ENCODE assay signal across 7 mouse cellular contexts in genomic region chr5:35728957-35729460, GRCm38 (mm10). TPM values are rescaled to one million over a fixed set of nuclear protein-coding genes. Genes with fewer than 3 reads are reported as not detected.
DNase-seq lines count a peak whose midpoint lies in the region; ATAC-seq and TF ChIP-seq lines count a peak whose summit lies in the region.

No protein-coding gene starts in this region.

- H3K4me1 ChIP-seq in hindbrain, embryonic 14.5 days (replicated peaks; ENCODE audit: control insufficient read depth, insufficient read depth, low read length): no peaks in the 10 kb centered on the region
- H3K4me1 ChIP-seq in small intestine, adult 2 months (ENCODE audit: control insufficient read depth, insufficient read depth, insufficient read length, low read length): peaks cover 6% of the 10 kb centered on the region

- peak; percentile 40; the same call in 1 of the 2 replicates for ATAC-seq in hindbrain, embryonic 14.5 days (ENCODE audit: low FRiP score)

- peak overlapping the region; percentile 6; the same call in 1 of the 2 replicates for H3K4me2 ChIP-seq in hindbrain, embryonic 14.5 days (replicated peaks)

- DNase-seq in ZHBTc4 (ENCODE audit: low read depth, low spot score): peak; percentile 64
- DNase-seq in cerebellum, adult 11-12 months: peak; percentile 81
- peak; percentile 31 for DNase-seq in gastrocnemius, adult 18-20 months (ENCODE audit: low spot score)
- no peak for DNase-seq in hindbrain, embryonic 14.5 days (ENCODE audit: low spot score)
- peak; percentile 47 to 60 for DNase-seq in left cerebral cortex, adult 18-20 months (ENCODE audit: low spot score in 2 of 2)
- peak; percentile 87 for DNase-seq in lung, postnatal 25 days (ENCODE audit: low spot score)

- no peaks in the 10 kb centered on the region for H3K9me3 ChIP-seq in hindbrain, embryonic 14.5 days (ENCODE audit: control insufficient read depth, low read length)

- WGBS in hindbrain, embryonic 14.5 days: 62% methylated on average over 11 of the region's 11 CpGs
- WGBS in small intestine, adult 2 months: 15% methylated on average over 11 of the region's 11 CpGs

- no peak overlapping the region for H3K4me3 ChIP-seq in hindbrain, embryonic 14.5 days (replicated peaks; ENCODE audit: low read length)
- peak overlapping the region; percentile 41 for H3K4me3 ChIP-seq in small intestine, adult 2 months (ENCODE audit: low read depth, low read length)

- H3K36me3 ChIP-seq in hindbrain, embryonic 14.5 days (replicated peaks; ENCODE audit: control insufficient read depth, insufficient read depth): no peaks in the 10 kb centered on the region
- H3K36me3 ChIP-seq in small intestine, adult 2 months (ENCODE audit: control insufficient read depth, insufficient read depth, low read length): no peaks in the 10 kb centered on the region

- H3K27me3 ChIP-seq in hindbrain, embryonic 14.5 days (ENCODE audit: control insufficient read depth, insufficient read depth, low read length): no peaks in the 10 kb centered on the region
- no peaks in the 10 kb centered on the region for H3K27me3 ChIP-seq in small intestine, adult 2 months (ENCODE audit: control insufficient read depth, insufficient read depth, low read length)

- no peak for TF ChIP-seq CTCF in small intestine, adult 2 months (IDR thresholded peaks at IDR 0.05; ENCODE audit: extremely low read depth, insufficient read length, insufficient replicate concordance, low read depth, low read length)

- peak overlapping the region; percentile 22; the same call in 1 of the 2 replicates for H3K27ac ChIP-seq in hindbrain, embryonic 14.5 days
- H3K27ac ChIP-seq in small intestine, adult 2 months (ENCODE audit: insufficient read depth, low read depth, low read length): peak overlapping the region; percentile 72

- H3K9ac ChIP-seq in hindbrain, embryonic 14.5 days: no peak overlapping the region

- no peak; the same call in 1 of the 2 replicates for TF ChIP-seq POLR2A in small intestine, adult 2 months (IDR thresholded peaks at IDR 0.05; ENCODE audit: low read depth, low read length)

RNA-seq across cellular contexts. Expression of gene Sh3tc1, which starts 10.8 kb away (rescaled TPM):
- 1 to 10 TPM; 2.1 to 3.9 TPM for total RNA-seq in gastrocnemius, adult 18-20 months (2021)
- 2.5 and 3.0 TPM in 2 replicates for polyA plus RNA-seq in hindbrain, embryonic 14.5 days (2014; fragmentation: Nextera tagmentation; extraction: Ambion mirVana)
- 1 to 10 TPM; 2.4 to 2.6 TPM for total RNA-seq in left cerebral cortex, adult 18-20 months (2021)
- polyA plus RNA-seq in small intestine, adult 2 months (2012; rRNA removed): 5.5 and 7.7 TPM in 2 replicates

RNA-seq across cellular contexts. Expression of gene Ablim2, which starts 28.7 kb away (rescaled TPM):
- 10 to 100 TPM; 35.0 to 45.0 TPM for total RNA-seq in gastrocnemius, adult 18-20 months (2021)
- 19.9 and 22.3 TPM in 2 replicates for polyA plus RNA-seq in hindbrain, embryonic 14.5 days (2014; fragmentation: Nextera tagmentation; extraction: Ambion mirVana)
- total RNA-seq in left cerebral cortex, adult 18-20 months (2021): 100 to 1,000 TPM; 168 to 215 TPM
- 6.8 and 9.1 TPM in 2 replicates for polyA plus RNA-seq in small intestine, adult 2 months (2012; rRNA removed)

RNA-seq across cellular contexts. Expression of gene Htra3, which starts 49.4 kb away (rescaled TPM):
- total RNA-seq in gastrocnemius, adult 18-20 months (2021): 10 to 100 TPM; 28.4 to 34.8 TPM
- 17.2 and 18.1 TPM in 2 replicates for polyA plus RNA-seq in hindbrain, embryonic 14.5 days (2014; fragmentation: Nextera tagmentation; extraction: Ambion mirVana)
- total RNA-seq in left cerebral cortex, adult 18-20 months (2021): 1 to 10 TPM; 5.0 to 7.4 TPM
- 63.6 and 72.1 TPM in 2 replicates for polyA plus RNA-seq in small intestine, adult 2 months (2012; rRNA removed)
